Comparison of ENCODE assay signal across 8 mouse cellular contexts in genomic region chr11:50850177-50850735, GRCm38 (mm10). TPM values are rescaled to one million over a fixed set of nuclear protein-coding genes. Genes with fewer than 3 reads are reported as not detected.
DNase-seq lines count a peak whose midpoint lies in the region; ATAC-seq and TF ChIP-seq lines count a peak whose summit lies in the region.

Gene Grm6, plus strand, starts transcription at chr11:50850685.

- DNase-seq in lung, postnatal 10 days: no peak
- no peak for DNase-seq in liver, embryonic 14.5 days (ENCODE audit: low read depth in 3 of 3, low spot score in 3 of 3)
- peak; percentile 59 for DNase-seq in thymus, adult 2 months
- DNase-seq in adipocyte (ENCODE audit: low spot score): no peak
- DNase-seq in right cerebral cortex, postnatal 25 days: no peak
- DNase-seq in yolk sac, embryonic 10.5 days (ENCODE audit: low spot score): no peak

- H3K36me3 ChIP-seq in lung, embryonic 16.5 days (ENCODE audit: control insufficient read depth, insufficient read depth, low read length): no peaks in the 10 kb centered on the region
- H3K36me3 ChIP-seq in forebrain, embryonic 12.5 days (replicated peaks): no peaks in the 10 kb centered on the region
- no peaks in the 10 kb centered on the region for H3K36me3 ChIP-seq in liver, embryonic 14.5 days (replicated peaks; ENCODE audit: control insufficient read depth, insufficient read depth, low read depth)
- no peaks in the 10 kb centered on the region for H3K36me3 ChIP-seq in thymus, adult 2 months (ENCODE audit: control insufficient read depth, insufficient read depth, low read length)

- peak within 1 kb of the TSS; percentile 44 for H3K4me3 ChIP-seq in lung, embryonic 16.5 days (ENCODE audit: low read length)
- peak within 1 kb of the TSS; percentile 46 for H3K4me3 ChIP-seq in forebrain, embryonic 12.5 days (replicated peaks)
- H3K4me3 ChIP-seq in liver, embryonic 14.5 days (ENCODE audit: insufficient read depth in 1 of 2, low read depth in 2 of 2, low read length in 2 of 2): peak within 1 kb of the TSS in 1 of 2 experiments; percentile 23; a peak in 1 of 4 replicates
- peak within 1 kb of the TSS; percentile 42 for H3K4me3 ChIP-seq in thymus, adult 2 months (ENCODE audit: control insufficient read depth, insufficient read depth, low read length)

- TF ChIP-seq POLR2A in thymus, adult 2 months (IDR thresholded peaks at IDR 0.05; ENCODE audit: control insufficient read depth, extremely low read depth, insufficient read depth, low read length, poor library complexity): no peak

- 0% methylated on average over 11 of the region's 11 CpGs for WGBS in lung, embryonic 16.5 days
- WGBS in forebrain, embryonic 12.5 days: 2% methylated on average over 11 of the region's 11 CpGs
- WGBS in liver, embryonic 14.5 days (ENCODE audit: insufficient replicate concordance): 1% methylated on average over 11 of the region's 11 CpGs
- under 1% methylated on average over 11 of the region's 11 CpGs for WGBS in thymus, adult 2 months

- H3K27me3 ChIP-seq in lung, embryonic 16.5 days (ENCODE audit: control insufficient read depth, insufficient read depth, low read depth, low read length): peaks cover 52% of the 10 kb centered on the region
- H3K27me3 ChIP-seq in forebrain, embryonic 12.5 days: peaks cover 74% of the 10 kb centered on the region
- H3K27me3 ChIP-seq in liver, embryonic 14.5 days (ENCODE audit: control insufficient read depth, insufficient read depth, low read length): peaks cover 43% of the 10 kb centered on the region
- H3K27me3 ChIP-seq in thymus, adult 2 months (ENCODE audit: control insufficient read depth, insufficient read depth, low read length): no peaks in the 10 kb centered on the region; the same call in 1 of the 2 replicates

- TF ChIP-seq EP300 in liver, embryonic 14.5 days (IDR thresholded peaks at IDR 0.05; ENCODE audit: low read depth): no peak

- no peak for TF ChIP-seq CTCF in liver, embryonic 14.5 days (IDR thresholded peaks at IDR 0.05; ENCODE audit: low read depth)
- no peak for TF ChIP-seq CTCF in thymus, adult 2 months (IDR thresholded peaks at IDR 0.05; ENCODE audit: borderline replicate concordance, control insufficient read depth, extremely low read depth, insufficient read depth, low read length, poor library complexity)

- ATAC-seq in lung, embryonic 16.5 days (ENCODE audit: low read depth): no peak
- no peak for ATAC-seq in forebrain, embryonic 12.5 days (ENCODE audit: low FRiP score)
- ATAC-seq in liver, embryonic 14.5 days (ENCODE audit: insufficient read depth): no peak

- H3K27ac ChIP-seq in lung, embryonic 16.5 days (ENCODE audit: low read length): no peak within 1 kb of the TSS
- H3K27ac ChIP-seq in forebrain, embryonic 12.5 days: no peak within 1 kb of the TSS
- no peak within 1 kb of the TSS for H3K27ac ChIP-seq in liver, embryonic 14.5 days
- H3K27ac ChIP-seq in thymus, adult 2 months (ENCODE audit: control insufficient read depth, insufficient read depth, low read length): peak within 1 kb of the TSS; percentile 79

- peaks cover 7% of the 10 kb centered on the region for H3K4me1 ChIP-seq in lung, embryonic 16.5 days (replicated peaks; ENCODE audit: control insufficient read depth, insufficient read depth, low read length)
- peaks cover 17% of the 10 kb centered on the region for H3K4me1 ChIP-seq in forebrain, embryonic 12.5 days
- H3K4me1 ChIP-seq in liver, embryonic 14.5 days (replicated peaks; ENCODE audit: control insufficient read depth in 2 of 2, insufficient read depth in 2 of 2, low read length in 1 of 2): no peaks in the 10 kb centered on the region
- H3K4me1 ChIP-seq in thymus, adult 2 months (replicated peaks; ENCODE audit: control insufficient read depth, insufficient read depth, low read length): peaks cover 37% of the 10 kb centered on the region

- H3K9ac ChIP-seq in lung, embryonic 16.5 days (ENCODE audit: low read length): peak within 1 kb of the TSS; percentile 26; the same call in 1 of the 2 replicates
- peak within 1 kb of the TSS; percentile 33; the same call in 1 of the 2 replicates for H3K9ac ChIP-seq in forebrain, embryonic 12.5 days
- no peak within 1 kb of the TSS for H3K9ac ChIP-seq in liver, embryonic 14.5 days (replicated peaks)

- peak within 1 kb of the TSS; percentile 70 for H3K4me2 ChIP-seq in lung, embryonic 16.5 days (ENCODE audit: low read depth, low read length)
- H3K4me2 ChIP-seq in forebrain, embryonic 12.5 days: peak within 1 kb of the TSS; percentile 84
- peak within 1 kb of the TSS; percentile 33 for H3K4me2 ChIP-seq in liver, embryonic 14.5 days (ENCODE audit: low read depth)

- H3K9me3 ChIP-seq in lung, embryonic 16.5 days (ENCODE audit: control insufficient read depth, low read length): 0 out of 2 replicates have a peak, but pooled peaks cover 3% of the 10 kb centered on the region
- H3K9me3 ChIP-seq in forebrain, embryonic 12.5 days: peaks cover 2% of the 10 kb centered on the region; the same call in 1 of the 2 replicates
- H3K9me3 ChIP-seq in liver, embryonic 14.5 days (ENCODE audit: control insufficient read depth, low read length): no peaks in the 10 kb centered on the region

RNA-seq across cellular contexts. Expression of gene Grm6, which starts in this region (rescaled TPM):
- polyA plus RNA-seq in lung, embryonic 16.5 days (2015; fragmentation: Nextera tagmentation; extraction: Ambion mirVana): not detected in 2 replicates
- not detected in 2 replicates for polyA plus RNA-seq in forebrain, embryonic 12.5 days (2016; fragmentation: Nextera tagmentation; extraction: Ambion mirVana)
- polyA plus RNA-seq in liver, embryonic 14.5 days (2012; rRNA removed): 0.10 and 0.15 TPM in 2 replicates
- polyA plus RNA-seq in liver, embryonic 14.5 days (2014; fragmentation: Nextera tagmentation; extraction: Ambion mirVana): 0.04 TPM in 1 of 2 replicates, not detected in the other
- 2.3 and 2.9 TPM in 2 replicates for polyA plus RNA-seq in thymus, adult 2 months (2012; rRNA removed)

Comparison
In these comparisons a context has a peak if more than half of its experiments do, and no peak if none do; other contexts are left out.
1. H3K4me2 ChIP-seq: peak in every context shown above with its lines; median percentile 84 in forebrain, embryonic 12.5 days; 70 in lung, embryonic 16.5 days; 33 in liver, embryonic 14.5 days.